ENCODE assay signal across 9 mouse cellular contexts in the genomic region with DNA sequence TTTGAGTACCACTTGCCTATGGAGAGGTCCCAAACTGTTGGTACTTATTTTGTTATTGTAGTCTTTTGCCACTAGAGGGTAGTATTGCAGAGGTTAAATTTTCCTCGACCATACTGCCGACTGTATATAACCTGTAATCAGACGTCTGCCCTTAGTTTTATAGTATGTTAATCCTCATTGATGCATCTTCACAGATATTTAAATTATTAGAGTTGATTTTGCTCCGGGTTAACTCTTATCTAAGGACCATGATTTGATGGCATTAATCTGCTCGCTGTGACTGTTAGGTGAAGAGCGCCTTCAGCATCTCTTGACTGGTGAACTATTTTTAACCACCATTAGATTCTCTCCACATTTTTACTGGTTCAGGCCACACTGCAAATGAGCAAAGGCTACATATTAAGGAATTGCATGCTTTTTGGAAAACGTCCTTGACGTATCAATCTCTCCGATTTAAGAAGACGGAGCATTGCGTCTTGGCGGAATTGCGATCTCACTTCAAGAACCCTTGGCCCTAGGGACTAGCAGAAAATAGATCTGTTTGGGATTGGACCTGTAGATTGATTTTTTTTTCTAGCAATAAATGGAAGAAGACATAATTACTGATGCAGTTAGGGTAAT. TPM values are rescaled to one million over a fixed set of nuclear protein-coding genes. Genes with fewer than 3 reads are reported as not detected.
DNase-seq lines count a peak whose midpoint lies in the region; ATAC-seq lines count a peak whose summit lies in the region.
"Had no signal": no experiment of that assay in that cellular context is flagged by ENCODE, and none has a peak within 500 bp of the region (broad histone marks: within the 10 kb centered on the region; RNA-seq: fewer than 3 reads in every experiment).

No protein-coding gene starts in this region.

- peak overlapping the region; percentile 89 for H3K4me3 ChIP-seq in erythroblast, embryonic 14.5 days (replicated peaks)
- peak overlapping the region; percentile 77 for H3K4me3 ChIP-seq in midbrain, embryonic 13.5 days (replicated peaks)

- peak overlapping the region; percentile 99 for H3K9ac ChIP-seq in midbrain, embryonic 13.5 days (replicated peaks)

- WGBS in midbrain, embryonic 13.5 days, result 6% methylated on average over 13 of the region's 13 CpGs

- H3K9me3 ChIP-seq in erythroblast, embryonic 14.5 days (ENCODE audit: control insufficient read depth, low read length), result no peaks in the 10 kb centered on the region
- H3K9me3 ChIP-seq in midbrain, embryonic 13.5 days, result no peaks in the 10 kb centered on the region

- no peak for ATAC-seq in midbrain, embryonic 13.5 days

- H3K27me3 ChIP-seq in erythroblast, embryonic 14.5 days (ENCODE audit: control insufficient read depth), result no peaks in the 10 kb centered on the region
- no peaks in the 10 kb centered on the region for H3K27me3 ChIP-seq in midbrain, embryonic 13.5 days
- H3K27me3 ChIP-seq: Patski had no signal

- peaks cover 35% of the 10 kb centered on the region for H3K4me1 ChIP-seq in erythroblast, embryonic 14.5 days (ENCODE audit: control insufficient read depth)
- peaks cover 41% of the 10 kb centered on the region for H3K4me1 ChIP-seq in midbrain, embryonic 13.5 days (replicated peaks)

- peak; percentile 42 to 63 for DNase-seq in heart, adult 18-20 months
- no peak for DNase-seq in heart, adult 11 months
- DNase-seq in R1 (ENCODE audit: low read depth, low spot score), result peak; percentile 75
- DNase-seq in induced T-regulatory cell, adult 2 months (ENCODE audit: low read depth), result peak; percentile 82
- no peak for DNase-seq in ovary, postnatal 36 days (ENCODE audit: low spot score)
- DNase-seq in spleen, postnatal 4 days (ENCODE audit: low spot score in 2 of 2), result no peak

- peaks cover 33% of the 10 kb centered on the region for H3K36me3 ChIP-seq in erythroblast, embryonic 14.5 days (ENCODE audit: control insufficient read depth)
- peaks cover 20% of the 10 kb centered on the region for H3K36me3 ChIP-seq in midbrain, embryonic 13.5 days

- peak overlapping the region; percentile 100 for H3K27ac ChIP-seq in midbrain, embryonic 13.5 days

- H3K4me2 ChIP-seq in midbrain, embryonic 13.5 days (replicated peaks), result peak overlapping the region; percentile 98

RNA-seq across cellular contexts. Expression of a gene that starts 53.3 kb away (rescaled TPM):
- total RNA-seq in heart, adult 18-20 months (2021), result 1 to 10 TPM in 1 of 2 experiments, under 1 TPM in 1; 0.75 to 1.1 TPM
- polyA plus RNA-seq in erythroblast, embryonic 14.5 days (2012), result 0.07 and 0.15 TPM in 2 replicates
- 102 and 109 TPM in 2 replicates for polyA plus RNA-seq in midbrain, embryonic 13.5 days (2015; fragmentation: Nextera tagmentation; extraction: Ambion mirVana)

Comparison
In these comparisons a context has a peak if more than half of its experiments do, and no peak if none do; other contexts are left out.
1. DNase-seq: peak in heart, adult 18-20 months (2 of 2), R1 (single experiment) and induced T-regulatory cell, adult 2 months (single experiment); none in heart, adult 11 months (single experiment), ovary, postnatal 36 days (single experiment) and spleen, postnatal 4 days (0 of 2).
2. RNA of a gene that starts 53.3 kb away (polyA plus RNA-seq): 102 to 109 TPM in midbrain, embryonic 13.5 days; 0.07 to 0.15 TPM in erythroblast, embryonic 14.5 days; every median in the first group is over 10 times any median in the second.